In the genomic region with DNA sequence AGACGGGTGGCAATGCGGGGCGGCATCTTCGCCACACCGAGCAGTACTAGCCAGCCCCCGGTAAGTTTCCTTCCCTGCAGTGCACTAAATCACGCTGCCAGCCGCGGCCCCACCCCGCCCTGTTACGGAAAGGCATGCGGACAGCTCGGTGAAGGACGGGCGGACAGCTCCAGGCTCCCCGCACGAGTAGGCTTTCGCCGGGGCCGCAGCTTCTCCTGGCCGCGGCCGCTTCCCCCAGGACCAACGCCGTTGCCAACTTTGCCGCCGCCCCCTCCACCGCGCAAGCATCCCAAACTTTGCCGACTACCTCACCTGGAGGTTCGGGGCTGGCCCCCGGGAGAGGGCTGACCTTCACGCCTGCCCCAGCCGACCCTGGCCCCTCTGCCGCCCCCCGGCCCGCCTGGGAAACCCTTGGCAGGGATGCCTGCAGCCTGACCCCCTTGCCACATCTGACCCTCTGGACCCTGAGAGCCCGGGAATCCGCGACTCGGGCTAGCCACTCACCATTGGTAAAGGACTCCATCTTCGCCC, we compare ENCODE assay signal across 8 mouse cellular contexts. TPM values are rescaled to one million over a fixed set of nuclear protein-coding genes. Genes with fewer than 3 reads are reported as not detected.
DNase-seq lines count a peak whose midpoint lies in the region; ATAC-seq and TF ChIP-seq lines count a peak whose summit lies in the region.

No protein-coding gene starts in this region.

- TF ChIP-seq RAD21 in MEL (IDR thresholded peaks at IDR 0.05; ENCODE audit: low read depth, low read length), result no peak

- DNase-seq in 3T3-L1 (ENCODE audit: low read depth, low spot score) (peak; percentile 65), MEL (ENCODE audit: low read depth, low spot score) (peak; percentile 66)
- DNase-seq in embryonic facial prominence, embryonic 11.5 days (ENCODE audit: low spot score), result peak; percentile 40
- peak; percentile 67 for DNase-seq in kidney, postnatal 0 days (ENCODE audit: low spot score)
- no peak for DNase-seq in retina, embryonic 14.5 days (ENCODE audit: low spot score)

- WGBS in embryonic facial prominence, embryonic 11.5 days, result 1% methylated on average over 42 of the region's 42 CpGs
- under 1% methylated on average over 42 of the region's 42 CpGs for WGBS in heart, embryonic 12.5 days
- under 1% methylated on average over 42 of the region's 42 CpGs for WGBS in kidney, postnatal 0 days
- 0% methylated on average over 37 of the region's 42 CpGs for WGBS in lung, embryonic 16.5 days
- WGBS in olfactory bulb, adult 2 months, result 1% methylated on average over 42 of the region's 42 CpGs

- ATAC-seq in embryonic facial prominence, embryonic 11.5 days (replicated peaks; ENCODE audit: insufficient number of reproducible peaks, low FRiP score, low TSS enrichment, low read depth), result peak; percentile 10; the same call in 1 of the 2 replicates
- ATAC-seq in heart, embryonic 12.5 days (ENCODE audit: insufficient number of reproducible peaks, low FRiP score), result peak; percentile 52
- ATAC-seq in kidney, postnatal 0 days (replicated peaks; ENCODE audit: low FRiP score, low read depth), result peak; percentile 2; the same call in 1 of the 2 replicates
- ATAC-seq in lung, embryonic 16.5 days (ENCODE audit: low read depth), result peak; percentile 4

- peak overlapping the region; percentile 70 for H3K4me2 ChIP-seq in embryonic facial prominence, embryonic 11.5 days (ENCODE audit: low read depth, low read length)
- H3K4me2 ChIP-seq in heart, embryonic 12.5 days, result peak overlapping the region; percentile 83
- H3K4me2 ChIP-seq in kidney, postnatal 0 days (ENCODE audit: low read length), result peak overlapping the region; percentile 78
- H3K4me2 ChIP-seq in lung, embryonic 16.5 days (ENCODE audit: low read depth, low read length), result peak overlapping the region; percentile 84

- peaks cover 4 to 17% of the 10 kb centered on the region in 2 experiments; a peak in 3 of 4 replicates for H3K4me1 ChIP-seq in MEL (ENCODE audit: control insufficient read depth in 1 of 2, insufficient read depth in 2 of 2, low read length in 2 of 2)
- no peaks in the 10 kb centered on the region for H3K4me1 ChIP-seq in embryonic facial prominence, embryonic 11.5 days (ENCODE audit: control insufficient read depth, insufficient read depth, low read length)
- H3K4me1 ChIP-seq in heart, embryonic 12.5 days (replicated peaks), result peaks cover 12% of the 10 kb centered on the region
- H3K4me1 ChIP-seq in kidney, postnatal 0 days (replicated peaks; ENCODE audit: insufficient read depth, low read length), result peaks cover 7% of the 10 kb centered on the region; the same call in 1 of the 2 replicates
- peaks cover 8% of the 10 kb centered on the region for H3K4me1 ChIP-seq in lung, embryonic 16.5 days (replicated peaks; ENCODE audit: control insufficient read depth, insufficient read depth, low read length)
- H3K4me1 ChIP-seq in olfactory bulb, adult 2 months (ENCODE audit: control insufficient read depth, insufficient read depth, low read length), result peaks cover 3% of the 10 kb centered on the region; the same call in 1 of the 2 replicates

- no peaks in the 10 kb centered on the region for H3K27me3 ChIP-seq in MEL (ENCODE audit: control insufficient read depth in 1 of 2, insufficient read depth in 2 of 2, low read length in 2 of 2)
- no peaks in the 10 kb centered on the region for H3K27me3 ChIP-seq in embryonic facial prominence, embryonic 11.5 days (ENCODE audit: control insufficient read depth, insufficient read depth, low read length)
- H3K27me3 ChIP-seq in heart, embryonic 12.5 days (replicated peaks), result no peaks in the 10 kb centered on the region
- no peaks in the 10 kb centered on the region for H3K27me3 ChIP-seq in kidney, postnatal 0 days (ENCODE audit: insufficient read depth, low read length)
- H3K27me3 ChIP-seq in lung, embryonic 16.5 days (ENCODE audit: control insufficient read depth, insufficient read depth, low read depth, low read length), result no peaks in the 10 kb centered on the region

- TF ChIP-seq CTCF in MEL (IDR thresholded peaks at IDR 0.05 in 2 of 3, conservative IDR thresholded peaks at IDR 0.05 in 1 of 3; ENCODE audit: control insufficient read depth in 1 of 3, insufficient read depth in 1 of 3, low read depth in 2 of 3, low read length in 3 of 3, poor library complexity in 1 of 3, severe bottlenecking in 1 of 3), result no peak
- TF ChIP-seq CTCF in kidney, postnatal 0 days (IDR thresholded peaks at IDR 0.05; ENCODE audit: low read depth), result no peak
- TF ChIP-seq CTCF in olfactory bulb, adult 2 months (IDR thresholded peaks at IDR 0.05; ENCODE audit: insufficient read depth, low read depth, low read length), result no peak

- H3K79me2 ChIP-seq in MEL (ENCODE audit: control insufficient read depth, insufficient read depth, low read length, poor library complexity), result peaks cover 29% of the 10 kb centered on the region

- H3K27ac ChIP-seq in MEL (ENCODE audit: control insufficient read depth, low read depth, low read length), result peak overlapping the region; percentile 79
- peak overlapping the region; percentile 99 for H3K27ac ChIP-seq in embryonic facial prominence, embryonic 11.5 days (replicated peaks; ENCODE audit: low read depth, low read length)
- H3K27ac ChIP-seq in heart, embryonic 12.5 days (ENCODE audit: poor library complexity, severe bottlenecking), result peak overlapping the region; percentile 99
- H3K27ac ChIP-seq in kidney, postnatal 0 days, result peak overlapping the region; percentile 100
- peak overlapping the region; percentile 100 for H3K27ac ChIP-seq in lung, embryonic 16.5 days (ENCODE audit: low read length)
- peak overlapping the region; percentile 66 for H3K27ac ChIP-seq in olfactory bulb, adult 2 months (ENCODE audit: insufficient read depth, low read depth, low read length)

- peak overlapping the region; percentile 87 for H3K9ac ChIP-seq in MEL (ENCODE audit: control insufficient read depth, low read depth, low read length, poor library complexity, severe bottlenecking)
- peak overlapping the region; percentile 92 for H3K9ac ChIP-seq in embryonic facial prominence, embryonic 11.5 days (replicated peaks; ENCODE audit: low read length)
- H3K9ac ChIP-seq in heart, embryonic 12.5 days, result peak overlapping the region; percentile 98
- H3K9ac ChIP-seq in kidney, postnatal 0 days (ENCODE audit: low read depth, low read length), result peak overlapping the region; percentile 95
- peak overlapping the region; percentile 98 for H3K9ac ChIP-seq in lung, embryonic 16.5 days (ENCODE audit: low read length)

- no peak for TF ChIP-seq POLR2A in MEL (IDR thresholded peaks at IDR 0.05; ENCODE audit: control insufficient read depth in 1 of 2, insufficient read depth in 1 of 2, low read depth in 1 of 2, low read length in 2 of 2, poor library complexity in 1 of 2)
- no peak for TF ChIP-seq POLR2A in olfactory bulb, adult 2 months (IDR thresholded peaks at IDR 0.05; ENCODE audit: insufficient read depth, low read depth, low read length)

- no peaks in the 10 kb centered on the region for H3K9me3 ChIP-seq in MEL (replicated peaks; ENCODE audit: insufficient read depth, low read length)
- no peaks in the 10 kb centered on the region for H3K9me3 ChIP-seq in embryonic facial prominence, embryonic 11.5 days (replicated peaks; ENCODE audit: control insufficient read depth, low read length)
- H3K9me3 ChIP-seq in heart, embryonic 12.5 days (replicated peaks), result no peaks in the 10 kb centered on the region
- no peaks in the 10 kb centered on the region for H3K9me3 ChIP-seq in kidney, postnatal 0 days (replicated peaks; ENCODE audit: low read length)
- H3K9me3 ChIP-seq in lung, embryonic 16.5 days (ENCODE audit: control insufficient read depth, low read length), result 0 out of 2 replicates have a peak, but pooled peaks cover 2% of the 10 kb centered on the region

- TF ChIP-seq EP300 in MEL (IDR thresholded peaks at IDR 0.05; ENCODE audit: low read depth in 1 of 2, low read length in 2 of 2), result no peak

- H3K4me3 ChIP-seq in MEL (ENCODE audit: control insufficient read depth in 1 of 2, insufficient read depth in 1 of 2, low read depth in 2 of 2, low read length in 2 of 2), result peak overlapping the region; percentile 91 to 93
- H3K4me3 ChIP-seq in embryonic facial prominence, embryonic 11.5 days (ENCODE audit: low read depth, low read length), result peak overlapping the region; percentile 79
- peak overlapping the region; percentile 98 for H3K4me3 ChIP-seq in heart, embryonic 12.5 days
- H3K4me3 ChIP-seq in kidney, postnatal 0 days (replicated peaks; ENCODE audit: low read depth, low read length), result peak overlapping the region; percentile 90
- H3K4me3 ChIP-seq in lung, embryonic 16.5 days (ENCODE audit: low read length), result peak overlapping the region; percentile 97
- peak overlapping the region; percentile 87 for H3K4me3 ChIP-seq in olfactory bulb, adult 2 months (ENCODE audit: insufficient read depth, low read depth, low read length)

- peaks cover 0 to 21% of the 10 kb centered on the region in 2 experiments; a peak in 2 of 4 replicates for H3K36me3 ChIP-seq in MEL (ENCODE audit: control insufficient read depth in 1 of 2, insufficient read depth in 2 of 2, low read length in 2 of 2)
- H3K36me3 ChIP-seq in embryonic facial prominence, embryonic 11.5 days (replicated peaks; ENCODE audit: control insufficient read depth, insufficient read depth, low read depth, low read length), result no peaks in the 10 kb centered on the region
- H3K36me3 ChIP-seq in heart, embryonic 12.5 days, result no peaks in the 10 kb centered on the region
- no peaks in the 10 kb centered on the region for H3K36me3 ChIP-seq in kidney, postnatal 0 days (ENCODE audit: insufficient read depth, low read length)
- H3K36me3 ChIP-seq in lung, embryonic 16.5 days (ENCODE audit: control insufficient read depth, insufficient read depth, low read length), result no peaks in the 10 kb centered on the region

TF ChIP-seq in MEL, 35 proteins besides CTCF, POLR2A, EP300 and RAD21 (continues in another document):
- no peak for TF ChIP-seq ZNF384 (IDR thresholded peaks at IDR 0.05; ENCODE audit: low read depth, low read length)
- no peak for TF ChIP-seq MEF2A (IDR thresholded peaks at IDR 0.05; ENCODE audit: extremely low read depth, insufficient replicate concordance, low read depth, low read length, poor library complexity, severe bottlenecking)
- no peak for TF ChIP-seq USF2 (IDR thresholded peaks at IDR 0.05; ENCODE audit: borderline replicate concordance in 1 of 2, insufficient read depth in 1 of 2, low read depth in 1 of 2, low read length in 2 of 2)
- no peak for TF ChIP-seq MYC (IDR thresholded peaks at IDR 0.05; ENCODE audit: low read depth, low read length)

RNA-seq across cellular contexts. Expression of gene Lnpep, which starts 0.9 kb away (rescaled TPM):
- total RNA-seq in MEL (2012; rRNA removed), result 20.7 and 25.1 TPM in 2 replicates
- polyA plus RNA-seq in MEL (2012; ENCODE audit: insufficient read depth in 1 of 2, insufficient read length in 2 of 2, low read depth in 1 of 2, low replicate concordance in 2 of 2, missing spikeins in 1 of 2), result 100 to 1,000 TPM in 1 of 2 experiments, 10 to 100 TPM in 1; 10.0 to 773 TPM
- 5.5 and 5.8 TPM in 2 replicates for polyA plus RNA-seq in embryonic facial prominence, embryonic 11.5 days (2014; fragmentation: Nextera tagmentation; extraction: Ambion mirVana)
- 13.8 and 15.1 TPM in 2 replicates for polyA plus RNA-seq in heart, embryonic 12.5 days (2016; fragmentation: Nextera tagmentation; extraction: Ambion mirVana)
- 6.3 and 7.1 TPM in 2 replicates for polyA plus RNA-seq in kidney, postnatal 0 days (2015; fragmentation: Nextera tagmentation; extraction: Ambion mirVana)
- polyA plus RNA-seq in lung, embryonic 16.5 days (2015; fragmentation: Nextera tagmentation; extraction: Ambion mirVana), result 8.0 and 8.4 TPM in 2 replicates
- 78.2 and 138 TPM in 2 replicates for polyA plus RNA-seq in olfactory bulb, adult 2 months (2012; ENCODE audit: insufficient read depth, insufficient read length, low replicate concordance, missing spikeins)

Comparison
In these comparisons a context has a peak if more than half of its experiments do, and no peak if none do; other contexts are left out.
1. ATAC-seq: peak in every context shown above with its lines; median percentile 52 in heart, embryonic 12.5 days; 10 in embryonic facial prominence, embryonic 11.5 days; 4 in lung, embryonic 16.5 days; 2 in kidney, postnatal 0 days.